Mouse (Mus musculus) CH12.LX (cell line): ENCODE results near the gene Card19. TPM values are rescaled to one million over a fixed set of nuclear protein-coding genes. Genes with fewer than 3 reads are reported as not detected.

Source experiments
- DNase-seq: peaks from one replicate; pipeline ENCODE4 v3.0.0-alpha.2; 2013; ENCODE audit errors: extremely low read depth
- H3K27ac ChIP-seq: 2 replicates; pipeline ENCODE4 v1.5.1; 2012; ENCODE audit warnings: low read depth, mild to moderate bottlenecking, control low read depth, moderate library complexity; ENCODE audit not compliant: insufficient read depth
- H3K27me3 ChIP-seq: replicated peaks from 2 replicates; pipeline ENCODE3; 2012; ENCODE audit warnings: inconsistent platforms
- H3K36me3 ChIP-seq, 2 experiments: replicated peaks in 1 of 2; 2 replicates each; pipeline versions ENCODE3 to v1.6.1; 2012; ENCODE audit warnings: inconsistent platforms in 1 of 2, low read length in 1 of 2, mild to moderate bottlenecking in 1 of 2, mixed read lengths in 1 of 2, moderate library complexity in 1 of 2; ENCODE audit not compliant: control insufficient read depth in 1 of 2, insufficient read depth in 1 of 2
- H3K4me1 ChIP-seq, 2 experiments: 2 replicates each; pipeline ENCODE4 v1.6.1; 2012; ENCODE audit warnings: inconsistent platforms in 1 of 2, moderate library complexity in 1 of 2; ENCODE audit not compliant: insufficient read depth in 2 of 2, control insufficient read depth in 1 of 2
- H3K4me2 ChIP-seq: 2 replicates; pipeline ENCODE4 v1.6.1; 2012; ENCODE audit warnings: low read depth, mild to moderate bottlenecking, control low read depth; ENCODE audit not compliant: poor library complexity, insufficient read depth, severe bottlenecking
- H3K4me3 ChIP-seq, 3 experiments: fragments of 150-350 bp in 1 of 3; sonication (generic) in 1 of 3; replicated peaks in 1 of 3; 2 replicates each; pipeline versions ENCODE3 to v1.5.1; 2011 to 2012; ENCODE audit warnings: low read depth in 2 of 3, low read length in 2 of 3, mild to moderate bottlenecking in 2 of 3, moderate library complexity in 2 of 3, control low read depth in 1 of 3, improper control_type of control experiment in 1 of 3, inconsistent platforms in 1 of 3, mixed read lengths in 1 of 3; ENCODE audit not compliant: poor library complexity in 1 of 3
- H3K79me2 ChIP-seq: replicated peaks from 2 replicates; pipeline ENCODE4 v1.6.1; 2012; ENCODE audit warnings: mild to moderate bottlenecking, moderate library complexity; ENCODE audit not compliant: control insufficient read depth, poor library complexity, insufficient read depth, severe bottlenecking; ENCODE audit errors: extremely low read depth
- H3K9ac ChIP-seq: 2 replicates; pipeline ENCODE4 v1.6.1; 2012; ENCODE audit warnings: low read depth, mild to moderate bottlenecking, control low read depth, moderate library complexity; ENCODE audit not compliant: insufficient read depth
- H3K9me3 ChIP-seq: replicated peaks from 2 replicates; pipeline ENCODE3; 2012; ENCODE audit warnings: low read length, inconsistent platforms, mixed read lengths
- BHLHE40 ChIP-seq: IDR thresholded peaks from 2 replicates; pipeline ENCODE4 v1.6.1; 2011; ENCODE audit warnings: mild to moderate bottlenecking, low read depth, low read length, improper control_type of control experiment
- CTCF ChIP-seq, 2 experiments: IDR thresholded peaks in 1 of 2; conservative IDR thresholded peaks in 1 of 2; 2 replicates each; pipeline ENCODE4 v1.5.1; 2011 to 2012; ENCODE audit warnings: low read depth in 2 of 2, low read length in 2 of 2, improper control_type of control experiment in 1 of 2, inconsistent platforms in 1 of 2, mild to moderate bottlenecking in 1 of 2, moderate library complexity in 1 of 2
- EP300 ChIP-seq: IDR thresholded peaks from 2 replicates; pipeline ENCODE4 v1.6.1; 2011; ENCODE audit warnings: low read length, improper control_type of control experiment
- ETS1 ChIP-seq: conservative IDR thresholded peaks from 2 replicates; pipeline ENCODE4 v1.6.1; 2012; ENCODE audit warnings: low read depth, mild to moderate bottlenecking, inconsistent platforms, low read length, improper control_type of control experiment, moderate library complexity
- GABPA ChIP-seq: IDR thresholded peaks from 2 replicates; pipeline ENCODE4 v1.6.1; 2012; ENCODE audit warnings: low read depth, low read length, improper control_type of control experiment, inconsistent platforms; ENCODE audit not compliant: insufficient replicate concordance
- JUND ChIP-seq: conservative IDR thresholded peaks from 2 replicates; pipeline ENCODE4 v1.6.1; 2011; ENCODE audit warnings: low read depth, low read length, improper control_type of control experiment
- MAFK ChIP-seq: IDR thresholded peaks from 2 replicates; pipeline ENCODE4 v1.6.1; 2011; ENCODE audit warnings: low read length, improper control_type of control experiment; ENCODE audit not compliant: insufficient replicate concordance
- NRF1 ChIP-seq: IDR thresholded peaks from 2 replicates; pipeline ENCODE4 v1.6.1; 2014; ENCODE audit warnings: low read depth, mild to moderate bottlenecking, inconsistent platforms, low read length, improper control_type of control experiment, moderate library complexity
- POLR2A ChIP-seq: IDR thresholded peaks from 2 replicates; pipeline ENCODE4 v1.6.1; 2011; ENCODE audit warnings: low read depth, mild to moderate bottlenecking, improper control_type of control experiment, low read length
- RCOR1 ChIP-seq: conservative IDR thresholded peaks from 2 replicates; pipeline ENCODE4 v1.6.1; 2012; ENCODE audit warnings: low read depth, mild to moderate bottlenecking, inconsistent platforms, low read length, improper control_type of control experiment
- SMC3 ChIP-seq: IDR thresholded peaks from 2 replicates; pipeline ENCODE4 v1.6.1; 2011; ENCODE audit warnings: low read depth, low read length, improper control_type of control experiment
- TBP ChIP-seq: conservative IDR thresholded peaks from 2 replicates; pipeline ENCODE4 v1.6.1; 2011; ENCODE audit warnings: low read depth, low read length, improper control_type of control experiment
- UBTF ChIP-seq: IDR thresholded peaks from 2 replicates; pipeline ENCODE4 v1.6.1; 2012; ENCODE audit warnings: low read depth, mild to moderate bottlenecking, inconsistent platforms, low read length, improper control_type of control experiment, moderate library complexity
- USF2 ChIP-seq: conservative IDR thresholded peaks from 2 replicates; pipeline ENCODE4 v1.6.1; 2011; ENCODE audit warnings: low read depth, low read length, improper control_type of control experiment
- ZC3H11A ChIP-seq: IDR thresholded peaks from 2 replicates; pipeline ENCODE4 v1.6.1; 2012; ENCODE audit warnings: low read depth, mild to moderate bottlenecking, inconsistent platforms, low read length, improper control_type of control experiment
- dilution Hi-C: fragments of 300-500 bp; cut with MboI; formaldehyde crosslinking; loops from 2 replicates; pipeline ENCODE4 v1.14.3; 2020; ENCODE audit warnings: low sequenced_read_pairs; ENCODE audit not compliant: extremely low pct_unique_long_range_greater_than_20kb, extremely low pct_ligation_motif_present
- in situ Hi-C: fragments of 300-500 bp; cut with MboI; formaldehyde crosslinking; loops from 3 replicates; pipeline ENCODE4 v1.14.3; 2019; ENCODE audit warnings: low sequenced_read_pairs, low pct_ligation_motif_present, low pct_unique_long_range_greater_than_20kb, mixed read lengths
- polyA plus RNA-seq: library from polyadenylated mRNA; unstranded; fragments of >175 nt; gene quantifications from 2 replicates; pipeline ENCODE4 v1.2.1, GENCODE M21; 2012; ENCODE audit warnings: low read depth; ENCODE audit not compliant: insufficient read length
- total RNA-seq, 2 experiments: library from RNA; depleted of rRNA; stranded (reverse); fragments of 300-350 nt in 1 of 2; fragments of >200 nt in 1 of 2; gene quantifications; 2 replicates each; pipeline ENCODE4 v1.2.3; 2012 to 2014

Card19 gene
- total and polyA plus RNA-seq, 3 experiments = 3.9 to 9.3 (median 5.2) TPM

DNA sequence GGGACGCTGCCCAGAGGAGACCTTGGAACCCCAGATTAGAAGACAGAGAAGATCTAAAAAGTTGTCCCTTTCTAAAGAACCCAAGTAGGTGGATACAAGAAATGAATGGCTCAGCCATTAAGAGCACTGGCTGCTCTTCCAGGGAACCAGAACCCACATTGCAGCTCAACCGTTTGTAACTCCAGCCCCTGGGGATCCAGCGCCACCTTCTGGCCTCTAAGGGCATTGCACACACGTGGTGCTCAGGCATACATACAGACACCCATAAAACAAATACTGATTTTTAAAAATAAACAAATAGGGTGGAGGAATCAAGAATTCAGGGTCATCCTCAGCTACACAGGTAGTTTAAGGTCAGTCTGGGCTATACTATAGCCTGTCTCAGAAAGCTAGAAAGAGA, 59.2 kb downstream of the Card19 start:
- Histone ChIP-seq H3K9me3 (peaks cover 12% of the 10 kb centered on the region), H3K79me2 (no peaks in the 10 kb centered on the region), H3K4me2 (no peak overlapping the region), H3K4me3 (no peak overlapping the region), H3K27ac (no peak overlapping the region), H3K27me3 (peaks cover 3% of the 10 kb centered on the region), H3K36me3 (no peaks in the 10 kb centered on the region), H3K4me1 (peaks cover 0 to 2% of the 10 kb centered on the region in 2 experiments; a peak in 1 of 4 replicates), H3K9ac (no peak overlapping the region)
- peak; percentile 38 to 39 for TF ChIP-seq CTCF (conservative IDR thresholded peaks at IDR 0.05 in 1 of 2, IDR thresholded peaks at IDR 0.05 in 1 of 2; ENCODE audit: low read depth in 2 of 2, low read length in 2 of 2)
- no peak for TF ChIP-seq USF2
- in situ Hi-C loops (no loop called here), dilution Hi-C loops (no loop called here)
- no peak for DNase-seq

DNA sequence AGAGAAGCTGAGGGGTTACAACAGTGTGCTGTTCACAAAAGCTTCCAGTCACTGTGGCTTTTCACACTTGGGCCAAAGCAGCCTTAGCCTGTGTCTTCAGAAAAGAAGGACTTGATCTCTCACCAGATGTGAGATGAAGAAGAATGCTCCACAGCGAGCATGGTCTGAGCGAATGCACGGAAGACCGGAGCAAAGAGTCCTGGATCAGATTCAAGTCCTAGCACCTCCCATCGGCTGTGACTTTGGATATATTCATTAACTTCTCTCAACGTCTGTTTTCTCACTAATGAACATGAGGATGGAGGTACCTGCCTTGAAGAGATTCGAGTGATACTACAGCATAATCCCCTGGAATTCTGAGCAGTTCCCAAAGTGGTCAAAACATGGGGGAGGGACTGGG, 61.2 kb downstream of the Card19 start:
- Histone ChIP-seq H3K27me3 (peaks cover 3% of the 10 kb centered on the region), H3K36me3 (no peaks in the 10 kb centered on the region), H3K4me3 (no peak overlapping the region), H3K4me2 (no peak overlapping the region), H3K27ac (no peak overlapping the region), H3K79me2 (no peaks in the 10 kb centered on the region), H3K9ac (no peak overlapping the region), H3K9me3 (peaks cover 12% of the 10 kb centered on the region), H3K4me1 (peaks cover 0 to 5% of the 10 kb centered on the region in 2 experiments; a peak in 2 of 4 replicates)
- DNase-seq = no peak
- dilution Hi-C loops = no loop called here
- no peak for TF ChIP-seq MAFK
- TF ChIP-seq ETS1 = no peak
- no peak for TF ChIP-seq EP300
- TF ChIP-seq RCOR1 = no peak
- TF ChIP-seq NRF1 = no peak
- TF ChIP-seq SMC3 = no peak
- TF ChIP-seq GABPA = no peak
- TF ChIP-seq JUND = no peak
- in situ Hi-C loops = no loop called here

DNA sequence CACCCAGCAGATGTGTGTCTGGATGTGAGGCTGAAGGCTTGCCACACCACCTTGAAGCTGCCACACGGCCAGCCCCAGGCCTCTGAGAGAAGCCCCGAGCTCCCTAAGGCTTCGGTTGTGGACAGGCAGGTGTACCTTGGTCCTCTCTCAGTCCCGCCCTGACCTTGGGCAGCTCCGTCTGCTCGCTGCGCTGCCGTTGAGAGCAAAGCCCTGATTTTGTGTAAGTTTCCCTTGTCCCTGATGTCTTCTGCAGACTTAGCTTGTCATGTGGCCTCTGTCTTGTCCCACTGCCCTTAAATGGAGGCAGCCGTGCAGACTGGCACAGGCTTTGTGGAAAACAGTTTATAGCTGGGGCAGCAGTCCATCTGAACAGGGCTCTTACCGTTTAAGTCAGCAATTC, 61.8 kb downstream of the Card19 start:
- in situ Hi-C loops (no loop called here), dilution Hi-C loops (no loop called here)
- Histone ChIP-seq H3K4me1 (peaks cover 0 to 5% of the 10 kb centered on the region in 2 experiments; a peak in 2 of 4 replicates), H3K27ac (no peak overlapping the region), H3K9me3 (peaks cover 12% of the 10 kb centered on the region), H3K4me3 (no peak overlapping the region), H3K9ac (no peak overlapping the region), H3K79me2 (no peaks in the 10 kb centered on the region), H3K4me2 (no peak overlapping the region), H3K27me3 (peaks cover 3% of the 10 kb centered on the region), H3K36me3 (no peaks in the 10 kb centered on the region)
- TF ChIP-seq BHLHE40 (no peak), ZC3H11A (no peak), JUND (no peak), TBP (no peak), UBTF (no peak), POLR2A (no peak)
- no peak for DNase-seq

Other genes starting within 250 kb of the Card19 start
- gene Fam120a, start 248.0 kb downstream of the Card19 start, total RNA-seq (2012; rRNA removed) = 82.6 and 83.2 TPM in 2 replicates
- 70.0 and 74.9 TPM in 2 replicates for gene Fam120a, start 248.0 kb downstream of the Card19 start, total RNA-seq (2014; rRNA removed)
- gene Fam120a, start 248.0 kb downstream of the Card19 start, polyA plus RNA-seq = 116 and 122 TPM in 2 replicates
- gene Wnk2, start 68.0 kb downstream of the Card19 start, total RNA-seq (2012; rRNA removed) = 0.04 TPM in 1 of 2 replicates, not detected in the other
- gene Wnk2, start 68.0 kb downstream of the Card19 start, total RNA-seq (2014; rRNA removed) = not detected in 2 replicates
- gene Wnk2, start 68.0 kb downstream of the Card19 start, polyA plus RNA-seq = not detected in 2 replicates
- gene Ninj1, start 28.6 kb downstream of the Card19 start, total RNA-seq (2012; rRNA removed) = 12.7 and 14.2 TPM in 2 replicates
- gene Ninj1, start 28.6 kb downstream of the Card19 start, total RNA-seq (2014; rRNA removed) = 18.8 and 21.2 TPM in 2 replicates
- gene Ninj1, start 28.6 kb downstream of the Card19 start, polyA plus RNA-seq = 24.9 and 25.2 TPM in 2 replicates
- gene Susd3, start 32.7 kb upstream of the Card19 start, total RNA-seq (2012; rRNA removed) = 7.7 and 12.0 TPM in 2 replicates
- 19.0 and 24.2 TPM in 2 replicates for gene Susd3, start 32.7 kb upstream of the Card19 start, total RNA-seq (2014; rRNA removed)
- 6.0 and 8.2 TPM in 2 replicates for gene Susd3, start 32.7 kb upstream of the Card19 start, polyA plus RNA-seq
- 13.6 and 16.1 TPM in 2 replicates for gene Fgd3, start 104.3 kb upstream of the Card19 start, total RNA-seq (2012; rRNA removed)
- 8.7 and 9.5 TPM in 2 replicates for gene Fgd3, start 104.3 kb upstream of the Card19 start, total RNA-seq (2014; rRNA removed)
- 14.5 and 15.9 TPM in 2 replicates for gene Fgd3, start 104.3 kb upstream of the Card19 start, polyA plus RNA-seq
- 21.0 and 21.3 TPM in 2 replicates for gene Bicd2, start 125.5 kb upstream of the Card19 start, total RNA-seq (2012; rRNA removed)
- 16.9 and 18.0 TPM in 2 replicates for gene Bicd2, start 125.5 kb upstream of the Card19 start, total RNA-seq (2014; rRNA removed)
- 26.5 and 27.0 TPM in 2 replicates for gene Bicd2, start 125.5 kb upstream of the Card19 start, polyA plus RNA-seq
- 8.7 and 11.4 TPM in 2 replicates for gene Ippk, start 205.2 kb upstream of the Card19 start, total RNA-seq (2012; rRNA removed)
- gene Ippk, start 205.2 kb upstream of the Card19 start, total RNA-seq (2014; rRNA removed) = 21.5 and 23.6 TPM in 2 replicates
- gene Ippk, start 205.2 kb upstream of the Card19 start, polyA plus RNA-seq = 9.0 and 10.3 TPM in 2 replicates